15 mouse cellular contexts compared by ENCODE assay signal in genomic region chr3:53059959-53060358, GRCm38 (mm10). TPM values are rescaled to one million over a fixed set of nuclear protein-coding genes. Genes with fewer than 3 reads are reported as not detected.
DNase-seq lines count a peak whose midpoint lies in the region; ATAC-seq and TF ChIP-seq lines count a peak whose summit lies in the region.
"Had no signal": no experiment of that assay in that cellular context is flagged by ENCODE, and none has a peak within 500 bp of the region (broad histone marks: within the 10 kb centered on the region; RNA-seq: fewer than 3 reads in every experiment).

No protein-coding gene starts in this region.

- peaks cover 18% of the 10 kb centered on the region for H3K4me1 ChIP-seq in intestine, embryonic 14.5 days (replicated peaks; ENCODE audit: control insufficient read depth, insufficient read depth, low read length)
- H3K4me1 ChIP-seq in intestine, postnatal 0 days (replicated peaks; ENCODE audit: control insufficient read depth, insufficient read depth, low read length) = no peaks in the 10 kb centered on the region
- H3K4me1 ChIP-seq in embryonic facial prominence, embryonic 13.5 days = peaks cover 44% of the 10 kb centered on the region
- peaks cover 69% of the 10 kb centered on the region for H3K4me1 ChIP-seq in heart, embryonic 16.5 days (ENCODE audit: control insufficient read depth, insufficient read depth, low read length)
- peaks cover 3% of the 10 kb centered on the region; the same call in 1 of the 2 replicates for H3K4me1 ChIP-seq in hindbrain, embryonic 14.5 days (replicated peaks; ENCODE audit: control insufficient read depth, insufficient read depth, low read length)
- H3K4me1 ChIP-seq: forebrain, embryonic 12.5 days had no signal

- no peak overlapping the region for H3K9ac ChIP-seq in intestine, embryonic 14.5 days (ENCODE audit: low read length)
- no peak overlapping the region for H3K9ac ChIP-seq in intestine, postnatal 0 days (ENCODE audit: low read depth, low read length)
- no peak overlapping the region for H3K9ac ChIP-seq in embryonic facial prominence, embryonic 13.5 days
- peak overlapping the region; percentile 26; the same call in 1 of the 2 replicates for H3K9ac ChIP-seq in heart, embryonic 16.5 days (ENCODE audit: low read length)
- H3K9ac ChIP-seq in hindbrain, embryonic 14.5 days = no peak overlapping the region
- H3K9ac ChIP-seq: forebrain, embryonic 12.5 days had no signal

- no peak for ATAC-seq in intestine, embryonic 14.5 days (replicated peaks; ENCODE audit: low FRiP score, low TSS enrichment, low read depth)
- no peak for ATAC-seq in intestine, postnatal 0 days
- no peak for ATAC-seq in embryonic facial prominence, embryonic 13.5 days (ENCODE audit: insufficient number of reproducible peaks, insufficient read depth, low FRiP score, low TSS enrichment, low read depth)
- no peak; the same call in 1 of the 2 replicates for ATAC-seq in heart, embryonic 16.5 days (replicated peaks; ENCODE audit: extremely low read depth, insufficient read depth, low FRiP score)
- ATAC-seq in hindbrain, embryonic 14.5 days (ENCODE audit: low FRiP score) = no peak
- ATAC-seq: activated CD4-positive, CD25-positive, alpha-beta regulatory T cell, adult 4 months; hindbrain, embryonic 16.5 days had no signal

- no peak for TF ChIP-seq CTCF in intestine, postnatal 0 days (IDR thresholded peaks at IDR 0.05; ENCODE audit: low read depth)

- 32% methylated on average over 2 of the region's 2 CpGs for whole genome bisulfite sequencing in intestine, embryonic 14.5 days
- WGBS in intestine, postnatal 0 days = 63% methylated on average over 2 of the region's 2 CpGs
- 55% methylated on average over 2 of the region's 2 CpGs for WGBS in embryonic facial prominence, embryonic 13.5 days
- WGBS in heart, embryonic 16.5 days = 21% methylated on average over 2 of the region's 2 CpGs
- WGBS in hindbrain, embryonic 14.5 days = 89% methylated on average over 2 of the region's 2 CpGs

- peak overlapping the region; percentile 78 for H3K27ac ChIP-seq in intestine, embryonic 14.5 days (ENCODE audit: low read depth)
- no peak overlapping the region for H3K27ac ChIP-seq in intestine, postnatal 0 days (ENCODE audit: low read depth, low read length)
- H3K27ac ChIP-seq in embryonic facial prominence, embryonic 13.5 days = peak overlapping the region; percentile 41; the same call in 1 of the 2 replicates
- H3K27ac ChIP-seq in heart, embryonic 16.5 days (ENCODE audit: low read length) = peak overlapping the region; percentile 82
- no peak overlapping the region for H3K27ac ChIP-seq in hindbrain, embryonic 14.5 days
- H3K27ac ChIP-seq: forebrain, embryonic 12.5 days had no signal

- no peak overlapping the region for H3K4me2 ChIP-seq in intestine, embryonic 14.5 days (ENCODE audit: low read length)
- no peak overlapping the region for H3K4me2 ChIP-seq in intestine, postnatal 0 days (replicated peaks; ENCODE audit: low read depth)
- H3K4me2 ChIP-seq in embryonic facial prominence, embryonic 13.5 days = no peak overlapping the region
- H3K4me2 ChIP-seq in heart, embryonic 16.5 days (ENCODE audit: low read depth, low read length) = peak overlapping the region; percentile 13
- H3K4me2 ChIP-seq in hindbrain, embryonic 14.5 days (replicated peaks) = no peak overlapping the region
- H3K4me2 ChIP-seq: forebrain, embryonic 12.5 days had no signal

- no peaks in the 10 kb centered on the region for H3K9me3 ChIP-seq in intestine, embryonic 14.5 days (ENCODE audit: control insufficient read depth, low read length)
- no peaks in the 10 kb centered on the region for H3K9me3 ChIP-seq in intestine, postnatal 0 days (ENCODE audit: control insufficient read depth)
- no peaks in the 10 kb centered on the region for H3K9me3 ChIP-seq in embryonic facial prominence, embryonic 13.5 days
- H3K9me3 ChIP-seq in heart, embryonic 16.5 days (replicated peaks; ENCODE audit: control insufficient read depth, low read length) = no peaks in the 10 kb centered on the region
- H3K9me3 ChIP-seq in hindbrain, embryonic 14.5 days (ENCODE audit: control insufficient read depth, low read length) = no peaks in the 10 kb centered on the region
- H3K9me3 ChIP-seq: forebrain, embryonic 12.5 days had no signal

- DNase-seq in intestine, embryonic 14.5 days (ENCODE audit: low spot score) = no peak
- DNase-seq in lung, postnatal 36 days = peak; percentile 40
- no peak for DNase-seq in adrenal gland, postnatal 4 days (ENCODE audit: low spot score in 2 of 2)
- DNase-seq in testis, postnatal 10 days (ENCODE audit: low spot score) = no peak
- DNase-seq in hindbrain, embryonic 14.5 days (ENCODE audit: low spot score) = no peak
- DNase-seq: liver; right cerebral cortex, postnatal 14 days; thymus, adult 2 months had no signal

- H3K4me3 ChIP-seq in intestine, embryonic 14.5 days (ENCODE audit: low read depth, low read length) = no peak overlapping the region
- no peak overlapping the region for H3K4me3 ChIP-seq in intestine, postnatal 0 days (ENCODE audit: low read depth, low read length)
- no peak overlapping the region for H3K4me3 ChIP-seq in embryonic facial prominence, embryonic 13.5 days
- no peak overlapping the region for H3K4me3 ChIP-seq in heart, embryonic 16.5 days (ENCODE audit: low read length)
- no peak overlapping the region for H3K4me3 ChIP-seq in hindbrain, embryonic 14.5 days (replicated peaks; ENCODE audit: low read length)
- H3K4me3 ChIP-seq: forebrain, embryonic 12.5 days had no signal

- H3K36me3 ChIP-seq in intestine, embryonic 14.5 days (ENCODE audit: control insufficient read depth, insufficient read depth, low read length) = no peaks in the 10 kb centered on the region
- H3K36me3 ChIP-seq in intestine, postnatal 0 days (ENCODE audit: control insufficient read depth, insufficient read depth) = no peaks in the 10 kb centered on the region
- H3K36me3 ChIP-seq in embryonic facial prominence, embryonic 13.5 days = no peaks in the 10 kb centered on the region
- no peaks in the 10 kb centered on the region for H3K36me3 ChIP-seq in heart, embryonic 16.5 days (ENCODE audit: control insufficient read depth, insufficient read depth)
- H3K36me3 ChIP-seq in hindbrain, embryonic 14.5 days (replicated peaks; ENCODE audit: control insufficient read depth, insufficient read depth) = no peaks in the 10 kb centered on the region
- H3K36me3 ChIP-seq: forebrain, embryonic 12.5 days had no signal

- H3K27me3 ChIP-seq in intestine, embryonic 14.5 days (replicated peaks; ENCODE audit: control insufficient read depth, insufficient read depth, low read length) = no peaks in the 10 kb centered on the region
- no peaks in the 10 kb centered on the region for H3K27me3 ChIP-seq in intestine, postnatal 0 days (replicated peaks; ENCODE audit: control insufficient read depth, insufficient read depth, low read length)
- H3K27me3 ChIP-seq in embryonic facial prominence, embryonic 13.5 days = no peaks in the 10 kb centered on the region
- H3K27me3 ChIP-seq in heart, embryonic 16.5 days (ENCODE audit: control insufficient read depth, insufficient read depth, low read length) = no peaks in the 10 kb centered on the region
- no peaks in the 10 kb centered on the region for H3K27me3 ChIP-seq in hindbrain, embryonic 14.5 days (ENCODE audit: control insufficient read depth, insufficient read depth, low read length)
- H3K27me3 ChIP-seq: forebrain, embryonic 12.5 days had no signal

RNA-seq across cellular contexts. Expression of gene Lhfp, which starts 18.6 kb away (rescaled TPM):
- 39.9 and 43.1 TPM in 2 replicates for polyA plus RNA-seq in intestine, embryonic 14.5 days (2014; fragmentation: Nextera tagmentation; extraction: Ambion mirVana)
- polyA plus RNA-seq in intestine, postnatal 0 days (2015; fragmentation: Nextera tagmentation; extraction: Ambion mirVana) = 30.2 and 31.3 TPM in 2 replicates
- polyA plus RNA-seq in embryonic facial prominence, embryonic 13.5 days (2015; fragmentation: Nextera tagmentation; extraction: Ambion mirVana) = 44.7 and 49.9 TPM in 2 replicates
- 100 and 104 TPM in 2 replicates for polyA plus RNA-seq in heart, embryonic 16.5 days (2015; fragmentation: Nextera tagmentation; extraction: Ambion mirVana)
- 10 to 100 TPM; 38.3 to 40.6 TPM for total RNA-seq in adrenal gland, postnatal 4 days (2021)
- polyA plus RNA-seq in hindbrain, embryonic 14.5 days (2014; fragmentation: Nextera tagmentation; extraction: Ambion mirVana) = 48.3 and 54.9 TPM in 2 replicates
- total RNA-seq: megakaryocyte-erythroid progenitor cell, adult 5-6 weeks had no signal

RNA-seq across cellular contexts. Expression of gene Cog6, which starts 42.9 kb away (rescaled TPM):
- polyA plus RNA-seq in intestine, embryonic 14.5 days (2014; fragmentation: Nextera tagmentation; extraction: Ambion mirVana) = 40.0 and 42.4 TPM in 2 replicates
- 21.9 and 23.6 TPM in 2 replicates for polyA plus RNA-seq in intestine, postnatal 0 days (2015; fragmentation: Nextera tagmentation; extraction: Ambion mirVana)
- polyA plus RNA-seq in embryonic facial prominence, embryonic 13.5 days (2015; fragmentation: Nextera tagmentation; extraction: Ambion mirVana) = 49.0 and 49.7 TPM in 2 replicates
- 57.4 and 59.0 TPM in 2 replicates for polyA plus RNA-seq in heart, embryonic 16.5 days (2015; fragmentation: Nextera tagmentation; extraction: Ambion mirVana)
- 10 to 100 TPM; 32.2 to 33.8 TPM for total RNA-seq in adrenal gland, postnatal 4 days (2021)
- polyA plus RNA-seq in hindbrain, embryonic 14.5 days (2014; fragmentation: Nextera tagmentation; extraction: Ambion mirVana) = 58.1 and 62.9 TPM in 2 replicates

Comparison
In these comparisons a context has a peak if more than half of its experiments do, and no peak if none do; other contexts are left out.
1. H3K27ac ChIP-seq: peak in intestine, embryonic 14.5 days (single experiment), embryonic facial prominence, embryonic 13.5 days (single experiment) and heart, embryonic 16.5 days (single experiment); none in intestine, postnatal 0 days (single experiment) and hindbrain, embryonic 14.5 days (single experiment).